Mouse (Mus musculus) c-Kit-negative CD71-positive TER-119-positive erythroid progenitor cells, embryonic 14.5 days (primary cell): ENCODE results near the gene Crocc.

Experiments used
- DNase-seq: peaks from one replicate; pipeline ENCODE4 v3.0.0-alpha.2; 2013; ENCODE audit warnings: low read depth, low spot score

The Crocc gene

GRCm38 (mm10) chr4:141067516-141068046 is 7.2 kb upstream of the Crocc start:
- DNase-seq: no peak

GRCm38 (mm10) chr4:141066709-141067515 is 6.6 kb upstream of the Crocc start:
- no peak for DNase-seq

GRCm38 (mm10) chr4:141065123-141065522 is 4.8 kb upstream of the Crocc start:
- DNase-seq: peak; percentile 66

GRCm38 (mm10) chr4:141064104-141064659 is 3.8 kb upstream of the Crocc start:
- DNase-seq: no peak

- DNase-seq: no peak
Observed at GRCm38 (mm10) chr4:141059616-141060425, 529 bp downstream of the Crocc start.

GRCm38 (mm10) chr4:141058835-141059234 is 1.5 kb downstream of the Crocc start:
- no peak for DNase-seq

- no peak for DNase-seq
Observed at GRCm38 (mm10) chr4:141056970-141057369, 3.4 kb downstream of the Crocc start.

- no peak for DNase-seq
Observed at GRCm38 (mm10) chr4:141053568-141054161, 6.7 kb downstream of the Crocc start.

- DNase-seq: no peak
Observed at GRCm38 (mm10) chr4:141053138-141053537, 7.2 kb downstream of the Crocc start.

- no peak for DNase-seq
Observed at GRCm38 (mm10) chr4:141052442-141052841, 7.9 kb downstream of the Crocc start.

GRCm38 (mm10) chr4:141049476-141049835 is 10.9 kb downstream of the Crocc start:
- no peak for DNase-seq

- DNase-seq: no peak
Observed at GRCm38 (mm10) chr4:141048810-141049475, 11.4 kb downstream of the Crocc start.

- no peak for DNase-seq
Observed at GRCm38 (mm10) chr4:141044816-141045215, 15.5 kb downstream of the Crocc start.

- no peak for DNase-seq
Observed at GRCm38 (mm10) chr4:141041117-141041516, 19.2 kb downstream of the Crocc start.

GRCm38 (mm10) chr4:141033606-141034549 is 26.5 kb downstream of the Crocc start:
- DNase-seq: no peak

- peak; percentile 38 for DNase-seq
Observed at GRCm38 (mm10) chr4:141031733-141032132, 28.6 kb downstream of the Crocc start.

- no peak for DNase-seq
Observed at GRCm38 (mm10) chr4:141030541-141031206, 29.7 kb downstream of the Crocc start.

- no peak for DNase-seq
Observed at GRCm38 (mm10) chr4:141024992-141025391, 35.4 kb downstream of the Crocc start.

- DNase-seq: no peak
Observed at GRCm38 (mm10) chr4:141024052-141024451, 36.3 kb downstream of the Crocc start.

GRCm38 (mm10) chr4:141021614-141021929 is 38.8 kb downstream of the Crocc start:
- DNase-seq: no peak
